Mouse (Mus musculus) small intestine, adult 10 weeks (tissue): Measurements from ENCODE around the gene Gm9195. TPM values are rescaled to one million over a fixed set of nuclear protein-coding genes. Genes with fewer than 3 reads are reported as not detected.

Source experiments
- polyA plus RNA-seq: library from polyadenylated mRNA; stranded (reverse); fragments of 350-450 nt; fragmentation: Illumina TruSeq; extraction: RNeasy Lipid Tissue Mini Kit (QIAGEN cat#74804); gene quantifications from one replicate; pipeline ENCODE4 v1.2.3, GENCODE M21; 2014; ENCODE audit warnings: low replicate concordance

Gm9195 gene
- not detected for polyA plus RNA-seq

GRCm38 (mm10) chr14:72491738-72492137 lies at the start of gene Gm9195:
Gene Gm9195, minus strand, starts transcription at chr14:72491838.

Other genes starting within 250 kb of the Gm9195 start
- 144 TPM for gene Fndc3a, start 218.2 kb upstream of the Gm9195 start, polyA plus RNA-seq